Mouse (Mus musculus): ENCODE measurements around the gene Atp2b2. TPM values are rescaled to one million over a fixed set of nuclear protein-coding genes. Genes with fewer than 3 reads are reported as not detected.

Gene Atp2b2
- polyA plus RNA-seq, 1 experiment from 2014 or later = 0.15 TPM

- Histone ChIP-seq H3K36me3 (ENCODE audit: control insufficient read depth, insufficient read depth, low read length) (no peaks in the 10 kb centered on the region), H3K9ac (ENCODE audit: low read length) (no peak overlapping the region), H3K4me2 (ENCODE audit: low read depth, low read length) (no peak overlapping the region), H3K9me3 (ENCODE audit: control insufficient read depth, low read length) (no peaks in the 10 kb centered on the region), H3K27me3 (ENCODE audit: control insufficient read depth, insufficient read depth, low read depth, low read length) (no peaks in the 10 kb centered on the region), H3K27ac (ENCODE audit: low read length) (no peak overlapping the region), H3K4me1 (replicated peaks; ENCODE audit: control insufficient read depth, insufficient read depth, low read length) (no peaks in the 10 kb centered on the region), H3K4me3 (ENCODE audit: low read length) (no peak overlapping the region)
- WGBS = 49% methylated on average over 3 of the region's 3 CpGs
- ATAC-seq (ENCODE audit: low read depth) = no peak
These were observed 129.7 kb downstream of the Atp2b2 start for GRCm38 (mm10) chr6:113912753-113913152.

GRCm38 (mm10) chr6:113911094-113911493 lies 131.3 kb downstream of the Atp2b2 start:
- Histone ChIP-seq H3K9me3 (ENCODE audit: control insufficient read depth, low read length) (no peaks in the 10 kb centered on the region), H3K4me1 (replicated peaks; ENCODE audit: control insufficient read depth, insufficient read depth, low read length) (no peaks in the 10 kb centered on the region), H3K9ac (ENCODE audit: low read length) (no peak overlapping the region), H3K36me3 (ENCODE audit: control insufficient read depth, insufficient read depth, low read length) (no peaks in the 10 kb centered on the region), H3K27ac (ENCODE audit: low read length) (no peak overlapping the region), H3K27me3 (ENCODE audit: control insufficient read depth, insufficient read depth, low read depth, low read length) (no peaks in the 10 kb centered on the region), H3K4me2 (ENCODE audit: low read depth, low read length) (no peak overlapping the region), H3K4me3 (ENCODE audit: low read length) (no peak overlapping the region)
- 69% methylated on average over 16 of the region's 16 CpGs for WGBS
- no peak for ATAC-seq (ENCODE audit: low read depth)

GRCm38 (mm10) chr6:113910411-113911055 lies 131.9 kb downstream of the Atp2b2 start:
- H3K9ac ChIP-seq (ENCODE audit: low read length) = no peak overlapping the region
- no peaks in the 10 kb centered on the region for H3K27me3 ChIP-seq (ENCODE audit: control insufficient read depth, insufficient read depth, low read depth, low read length)
- H3K4me3 ChIP-seq (ENCODE audit: low read length) = no peak overlapping the region
- no peak for ATAC-seq (ENCODE audit: low read depth)
- H3K27ac ChIP-seq (ENCODE audit: low read length) = no peak overlapping the region
- H3K9me3 ChIP-seq (ENCODE audit: control insufficient read depth, low read length) = no peaks in the 10 kb centered on the region
- H3K4me2 ChIP-seq (ENCODE audit: low read depth, low read length) = no peak overlapping the region
- H3K4me1 ChIP-seq (replicated peaks; ENCODE audit: control insufficient read depth, insufficient read depth, low read length) = no peaks in the 10 kb centered on the region
- no peaks in the 10 kb centered on the region for H3K36me3 ChIP-seq (ENCODE audit: control insufficient read depth, insufficient read depth, low read length)
- 81% methylated on average over 3 of the region's 3 CpGs for WGBS

GRCm38 (mm10) chr6:113909836-113910235 lies 132.6 kb downstream of the Atp2b2 start:
- H3K9me3 ChIP-seq (ENCODE audit: control insufficient read depth, low read length) = no peaks in the 10 kb centered on the region
- H3K4me1 ChIP-seq (replicated peaks; ENCODE audit: control insufficient read depth, insufficient read depth, low read length) = no peaks in the 10 kb centered on the region
- no peak for ATAC-seq (ENCODE audit: low read depth)
- no peaks in the 10 kb centered on the region for H3K27me3 ChIP-seq (ENCODE audit: control insufficient read depth, insufficient read depth, low read depth, low read length)
- WGBS = 77% methylated on average over 5 of the region's 5 CpGs
- no peak overlapping the region for H3K9ac ChIP-seq (ENCODE audit: low read length)
- no peak overlapping the region for H3K27ac ChIP-seq (ENCODE audit: low read length)
- no peak overlapping the region for H3K4me3 ChIP-seq (ENCODE audit: low read length)
- H3K36me3 ChIP-seq (ENCODE audit: control insufficient read depth, insufficient read depth, low read length) = no peaks in the 10 kb centered on the region
- H3K4me2 ChIP-seq (ENCODE audit: low read depth, low read length) = no peak overlapping the region

- ATAC-seq (ENCODE audit: low read depth) = no peak
- H3K4me1 ChIP-seq (replicated peaks; ENCODE audit: control insufficient read depth, insufficient read depth, low read length) = no peaks in the 10 kb centered on the region
These were observed 134.3 kb downstream of the Atp2b2 start for GRCm38 (mm10) chr6:113908066-113908465.

GRCm38 (mm10) chr6:113904406-113904805 lies 138.0 kb downstream of the Atp2b2 start:
- no peak overlapping the region for H3K4me2 ChIP-seq (ENCODE audit: low read depth, low read length)
- WGBS = 79% methylated on average over 5 of the region's 5 CpGs
- no peak overlapping the region for H3K9ac ChIP-seq (ENCODE audit: low read length)
- no peaks in the 10 kb centered on the region for H3K36me3 ChIP-seq (ENCODE audit: control insufficient read depth, insufficient read depth, low read length)
- H3K4me1 ChIP-seq (replicated peaks; ENCODE audit: control insufficient read depth, insufficient read depth, low read length) = no peaks in the 10 kb centered on the region
- H3K4me3 ChIP-seq (ENCODE audit: low read length) = no peak overlapping the region
- H3K27me3 ChIP-seq (ENCODE audit: control insufficient read depth, insufficient read depth, low read depth, low read length) = no peaks in the 10 kb centered on the region
- no peak overlapping the region for H3K27ac ChIP-seq (ENCODE audit: low read length)
- no peak for ATAC-seq (ENCODE audit: low read depth)
- H3K9me3 ChIP-seq (ENCODE audit: control insufficient read depth, low read length) = no peaks in the 10 kb centered on the region

More at GRCm38 (mm10) chr6:113908066-113908465, 134.3 kb downstream of the Atp2b2 start:
- Histone ChIP-seq H3K9me3 (ENCODE audit: control insufficient read depth, low read length) (no peaks in the 10 kb centered on the region), H3K36me3 (ENCODE audit: control insufficient read depth, insufficient read depth, low read length) (no peaks in the 10 kb centered on the region), H3K4me3 (ENCODE audit: low read length) (no peak overlapping the region), H3K27ac (ENCODE audit: low read length) (no peak overlapping the region), H3K9ac (ENCODE audit: low read length) (no peak overlapping the region), H3K4me2 (ENCODE audit: low read depth, low read length) (no peak overlapping the region), H3K27me3 (ENCODE audit: control insufficient read depth, insufficient read depth, low read depth, low read length) (no peaks in the 10 kb centered on the region)

- Histone ChIP-seq H3K9ac (ENCODE audit: low read length) (no peak overlapping the region), H3K27me3 (ENCODE audit: control insufficient read depth, insufficient read depth, low read depth, low read length) (peaks cover 14% of the 10 kb centered on the region), H3K4me3 (ENCODE audit: low read length) (no peak overlapping the region), H3K36me3 (ENCODE audit: control insufficient read depth, insufficient read depth, low read length) (no peaks in the 10 kb centered on the region), H3K4me1 (replicated peaks; ENCODE audit: control insufficient read depth, insufficient read depth, low read length) (no peaks in the 10 kb centered on the region), H3K4me2 (ENCODE audit: low read depth, low read length) (no peak overlapping the region), H3K27ac (ENCODE audit: low read length) (no peak overlapping the region), H3K9me3 (ENCODE audit: control insufficient read depth, low read length) (no peaks in the 10 kb centered on the region)
- no peak for ATAC-seq (ENCODE audit: low read depth)
- 88% methylated on average over 4 of the region's 4 CpGs for WGBS
These were observed 146.4 kb downstream of the Atp2b2 start for GRCm38 (mm10) chr6:113896023-113896422.

GRCm38 (mm10) chr6:113894008-113894407 lies 148.4 kb downstream of the Atp2b2 start:
- no peaks in the 10 kb centered on the region for H3K36me3 ChIP-seq (ENCODE audit: control insufficient read depth, insufficient read depth, low read length)
- 68% methylated on average over 3 of the region's 3 CpGs for WGBS
- no peaks in the 10 kb centered on the region for H3K4me1 ChIP-seq (replicated peaks; ENCODE audit: control insufficient read depth, insufficient read depth, low read length)
- no peak overlapping the region for H3K4me3 ChIP-seq (ENCODE audit: low read length)
- H3K27me3 ChIP-seq (ENCODE audit: control insufficient read depth, insufficient read depth, low read depth, low read length) = peaks cover 31% of the 10 kb centered on the region
- ATAC-seq (ENCODE audit: low read depth) = no peak
- no peak overlapping the region for H3K4me2 ChIP-seq (ENCODE audit: low read depth, low read length)
- no peak overlapping the region for H3K9ac ChIP-seq (ENCODE audit: low read length)
- no peaks in the 10 kb centered on the region for H3K9me3 ChIP-seq (ENCODE audit: control insufficient read depth, low read length)
- H3K27ac ChIP-seq (ENCODE audit: low read length) = no peak overlapping the region

GRCm38 (mm10) chr6:113892091-113892674 lies 150.2 kb downstream of the Atp2b2 start:
- Histone ChIP-seq H3K4me2 (ENCODE audit: low read depth, low read length) (no peak overlapping the region), H3K4me3 (ENCODE audit: low read length) (no peak overlapping the region), H3K4me1 (replicated peaks; ENCODE audit: control insufficient read depth, insufficient read depth, low read length) (no peaks in the 10 kb centered on the region), H3K27ac (ENCODE audit: low read length) (no peak overlapping the region), H3K9ac (ENCODE audit: low read length) (no peak overlapping the region), H3K27me3 (ENCODE audit: control insufficient read depth, insufficient read depth, low read depth, low read length) (peaks cover 35% of the 10 kb centered on the region), H3K36me3 (ENCODE audit: control insufficient read depth, insufficient read depth, low read length) (no peaks in the 10 kb centered on the region), H3K9me3 (ENCODE audit: control insufficient read depth, low read length) (no peaks in the 10 kb centered on the region)
- WGBS = 28% methylated on average over 13 of the region's 13 CpGs
- ATAC-seq (ENCODE audit: low read depth) = no peak

Data from lung, embryonic 16.5 days (tissue).